Comparison of ENCODE assay signal across 17 mouse cellular contexts in the genomic region with DNA sequence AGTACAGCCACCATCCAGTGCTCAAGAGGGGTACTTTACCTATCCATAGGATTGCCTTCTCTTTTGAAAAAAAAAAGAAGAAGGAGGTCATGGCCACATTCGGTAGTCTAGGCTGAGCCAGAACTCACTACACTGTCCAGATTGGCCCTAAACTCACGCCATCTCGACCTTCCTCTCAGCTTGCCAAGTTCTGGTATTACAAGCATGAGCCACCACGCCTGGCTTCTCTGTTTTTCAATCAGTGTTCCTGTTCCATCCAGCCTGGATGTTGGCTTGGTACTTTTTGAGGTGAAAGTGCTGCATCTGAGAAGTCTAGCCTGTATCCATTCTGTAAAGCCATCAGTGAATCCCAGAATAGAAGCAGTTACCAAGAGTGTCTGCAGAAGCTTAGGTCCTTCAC. TPM values are rescaled to one million over a fixed set of nuclear protein-coding genes. Genes with fewer than 3 reads are reported as not detected.
"Had no signal": no experiment of that assay in that cellular context is flagged by ENCODE, and none has a peak within 500 bp of the region (broad histone marks: within the 10 kb centered on the region; RNA-seq: fewer than 3 reads in every experiment).

No protein-coding gene starts in this region.

- H3K4me2 ChIP-seq: midbrain, embryonic 11.5 days had no signal

- H3K27ac ChIP-seq: limb, embryonic 10.5 days; liver, embryonic 14.5 days; stomach, postnatal 0 days had no signal

- ATAC-seq: midbrain, embryonic 16.5 days had no signal

- DNase-seq: kidney, postnatal 10 days; kidney, postnatal 4 days; lung, adult 2 months; lung, postnatal 10 days; lung, postnatal 4 days; right cerebral cortex, postnatal 25 days; thymus, postnatal 4 days had no signal

- H3K27me3 ChIP-seq: megakaryocyte, embryonic 14.5 days had no signal

- H3K9me3 ChIP-seq: limb, embryonic 10.5 days; megakaryocyte, embryonic 14.5 days had no signal

- H3K4me3 ChIP-seq: left cerebral cortex, adult 2 months; limb, embryonic 10.5 days; megakaryocyte, embryonic 14.5 days had no signal

- H3K9ac ChIP-seq: liver, embryonic 14.5 days had no signal

RNA-seq across cellular contexts. Expression of gene Clrn2, which starts 42.9 kb away (rescaled TPM):
- polyA plus RNA-seq: intestine, embryonic 16.5 days; limb, embryonic 10.5 days; limb, embryonic 14.5 days; liver, embryonic 14.5 days; lung, adult 2 months; neural tube, embryonic 14.5 days; stomach, postnatal 0 days had no signal
